Mouse (Mus musculus): ENCODE results near the gene Mylip.
A peak's percentile ranks its signal among the peaks of the same experiment; 100 is the strongest.

Mylip gene

GRCm38 (mm10) chr13:45391854-45392454 lies 2.4 kb downstream of the Mylip start:
- DNase-seq, result peak; percentile 73

- DNase-seq, result no peak
These were observed 4.8 kb downstream of the Mylip start for GRCm38 (mm10) chr13:45394221-45394768.

GRCm38 (mm10) chr13:45396724-45397123 lies 7.2 kb downstream of the Mylip start:
- DNase-seq, result no peak

- DNase-seq, result no peak
These were observed 7.7 kb downstream of the Mylip start for GRCm38 (mm10) chr13:45397240-45397639.

GRCm38 (mm10) chr13:45397896-45398805 lies 8.6 kb downstream of the Mylip start:
- DNase-seq, result no peak

- no peak for DNase-seq
These were observed 11.2 kb downstream of the Mylip start for GRCm38 (mm10) chr13:45400700-45401099.

- no peak for DNase-seq
These were observed 12.3 kb downstream of the Mylip start for GRCm38 (mm10) chr13:45401816-45402215.

- DNase-seq, result no peak
These were observed 12.9 kb downstream of the Mylip start for GRCm38 (mm10) chr13:45402316-45403039.

- DNase-seq, result no peak
These were observed 14.7 kb downstream of the Mylip start for GRCm38 (mm10) chr13:45404269-45404668.

- no peak for DNase-seq
These were observed 15.8 kb downstream of the Mylip start for GRCm38 (mm10) chr13:45405194-45405810.

- no peak for DNase-seq
These were observed 16.7 kb downstream of the Mylip start for GRCm38 (mm10) chr13:45406289-45406688.

GRCm38 (mm10) chr13:45406703-45407102 lies 17.2 kb downstream of the Mylip start:
- DNase-seq, result no peak

GRCm38 (mm10) chr13:45410936-45411335 lies 21.4 kb downstream of the Mylip start:
- DNase-seq, result no peak

- DNase-seq, result no peak
These were observed 23.5 kb downstream of the Mylip start for GRCm38 (mm10) chr13:45413066-45413465.

GRCm38 (mm10) chr13:45414031-45414430 lies 24.5 kb downstream of the Mylip start:
- no peak for DNase-seq

GRCm38 (mm10) chr13:45416621-45417057 lies 27.1 kb downstream of the Mylip start:
- no peak for DNase-seq

- no peak for DNase-seq
These were observed 29.4 kb downstream of the Mylip start for GRCm38 (mm10) chr13:45418986-45419385.

GRCm38 (mm10) chr13:45422251-45422650 lies 32.7 kb downstream of the Mylip start:
- no peak for DNase-seq

GRCm38 (mm10) chr13:45422709-45423108 lies 33.2 kb downstream of the Mylip start:
- DNase-seq, result no peak

- no peak for DNase-seq
These were observed 34.4 kb downstream of the Mylip start for GRCm38 (mm10) chr13:45423905-45424304.

GRCm38 (mm10) chr13:45429239-45429638 lies 39.7 kb downstream of the Mylip start:
- DNase-seq, result no peak

GRCm38 (mm10) chr13:45437134-45437533 lies 47.6 kb downstream of the Mylip start:
- DNase-seq, result no peak

- DNase-seq, result no peak
These were observed 49.3 kb downstream of the Mylip start for GRCm38 (mm10) chr13:45438853-45439252.

All from kidney, adult 11 months (tissue).